Mouse (Mus musculus): Measurements from ENCODE around the gene Gm11084.
A peak's percentile ranks its signal among the peaks of the same experiment; 100 is the strongest.
"Not testable (repeated sequence)": the region's sequence is repeated elsewhere in the genome, so short reads cannot be mapped to it uniquely, and the experiment has no call there.

Gene Gm11084

DNA sequence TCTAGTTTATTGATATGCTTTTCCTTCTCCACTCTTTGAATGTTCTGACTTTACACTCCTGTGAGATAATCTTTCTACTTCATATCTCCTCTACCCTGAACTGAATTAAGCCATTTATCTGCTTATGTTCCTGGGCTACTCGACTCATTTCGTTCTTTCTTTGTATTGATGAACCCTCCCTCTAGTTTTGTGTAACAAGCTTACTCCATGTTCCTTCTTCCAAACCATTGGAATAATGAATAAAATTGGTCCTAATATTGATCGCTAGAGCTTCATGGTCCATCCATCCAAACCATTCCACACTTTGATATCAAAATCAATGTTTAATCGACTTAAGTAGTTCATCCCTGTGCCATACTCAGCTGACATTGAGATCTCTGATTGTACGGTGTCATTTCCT lies at the start of gene Gm11084:
TSS of gene Gm11084 (minus strand) at position 101 of the 400 bp plus-strand sequence.
- DNase-seq (ENCODE audit: low spot score) = no peak

- DNase-seq (ENCODE audit: low spot score) = no peak
Observed at GRCm38 (mm10) chr2:73031061-73032055, 44.8 kb upstream of the Gm11084 start.

GRCm38 (mm10) chr2:73029846-73030245 lies 43.3 kb upstream of the Gm11084 start:
- DNase-seq (ENCODE audit: low spot score) = no peak

DNA sequence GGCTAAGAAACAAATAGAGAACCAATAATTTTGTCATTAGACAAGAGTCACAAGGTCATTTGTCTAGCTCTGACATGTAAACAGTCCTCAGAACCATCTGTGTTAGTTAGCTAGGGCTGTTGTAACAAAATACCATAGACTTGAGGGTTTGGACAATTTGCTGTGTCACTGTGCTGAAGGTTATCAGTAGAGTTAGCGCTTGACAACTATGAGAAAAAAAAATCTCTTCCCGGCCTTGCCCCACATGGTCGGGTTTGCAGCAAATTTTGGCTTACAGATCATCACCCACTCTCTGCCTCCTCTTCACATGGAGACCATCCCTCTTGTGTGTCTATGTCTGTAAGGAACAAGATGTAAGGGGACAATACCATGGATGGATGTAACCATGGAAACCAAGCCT lies 41.5 kb upstream of the Gm11084 start:
- no peak for DNase-seq (ENCODE audit: low spot score)

DNA sequence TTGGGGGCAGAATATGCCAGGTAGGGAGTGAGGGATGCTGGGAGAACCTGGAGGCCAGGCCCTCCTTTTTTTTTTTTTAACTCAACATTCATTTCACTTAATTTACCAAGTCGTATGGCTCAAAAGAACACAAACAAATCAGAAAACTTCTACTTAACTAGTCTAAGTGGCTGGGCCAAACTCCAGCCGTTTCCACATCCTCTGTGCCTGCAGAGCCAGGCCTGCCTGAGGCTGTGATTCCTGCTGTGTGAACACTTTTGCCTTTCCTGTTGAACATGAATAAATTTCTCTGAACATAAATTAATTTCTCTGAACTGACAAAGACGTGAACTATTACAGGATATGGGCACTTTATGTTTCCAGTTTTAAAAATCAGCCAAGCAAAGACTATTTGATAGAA lies 40.6 kb upstream of the Gm11084 start:
- no peak for DNase-seq (ENCODE audit: low spot score)

GRCm38 (mm10) chr2:73023803-73024202 lies 37.3 kb upstream of the Gm11084 start:
- no peak for DNase-seq (ENCODE audit: low spot score)

DNA sequence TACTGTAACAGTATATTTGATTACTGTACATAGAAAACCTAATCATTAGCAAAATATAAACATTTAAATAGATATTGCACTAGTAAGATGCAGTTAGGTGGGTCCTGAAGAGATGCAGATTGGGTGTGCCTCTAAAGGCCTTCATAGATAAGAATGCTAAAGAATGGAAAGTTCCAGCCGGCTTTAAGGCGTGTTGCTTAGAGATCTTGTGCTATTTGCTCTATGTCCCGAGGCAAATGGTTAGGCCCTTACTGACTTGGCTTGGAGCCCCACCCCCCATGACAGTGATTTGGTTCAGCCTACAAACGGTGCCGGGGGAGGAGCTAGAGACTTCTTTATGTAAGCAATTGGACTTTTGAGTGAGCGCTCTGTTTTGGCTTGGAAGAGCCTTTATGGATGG lies 34.5 kb upstream of the Gm11084 start:
- no peak for DNase-seq (ENCODE audit: low spot score)

- no peak for DNase-seq (ENCODE audit: low spot score)
Observed at GRCm38 (mm10) chr2:73019371-73020146, 33.0 kb upstream of the Gm11084 start.

GRCm38 (mm10) chr2:73014063-73014462 lies 27.5 kb upstream of the Gm11084 start:
- not testable (repeated sequence) for DNase-seq (ENCODE audit: low spot score)

DNA sequence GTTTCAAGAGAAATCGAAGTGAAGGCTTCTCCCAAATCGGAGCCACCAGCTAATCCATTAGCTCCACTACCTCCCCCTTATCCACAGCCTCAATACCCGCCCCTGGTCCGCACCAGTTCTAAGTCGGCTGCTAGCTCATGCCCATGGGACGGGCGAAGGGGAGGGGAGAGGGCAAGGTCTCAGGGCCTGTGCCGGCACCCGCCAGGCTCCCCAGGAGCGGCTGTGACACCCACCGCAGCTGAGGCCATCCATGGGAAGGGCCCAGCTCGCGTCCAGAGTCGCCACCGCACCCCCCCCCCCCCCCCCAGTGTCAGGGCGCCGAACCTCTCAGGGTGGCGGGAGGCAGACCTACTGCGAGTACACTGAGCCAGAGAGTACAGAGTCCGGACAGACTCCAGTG lies 26.1 kb upstream of the Gm11084 start:
- DNase-seq (ENCODE audit: low spot score) = peak; percentile 81

GRCm38 (mm10) chr2:73007472-73007871 lies 21.0 kb upstream of the Gm11084 start:
- no peak for DNase-seq (ENCODE audit: low spot score)

DNA sequence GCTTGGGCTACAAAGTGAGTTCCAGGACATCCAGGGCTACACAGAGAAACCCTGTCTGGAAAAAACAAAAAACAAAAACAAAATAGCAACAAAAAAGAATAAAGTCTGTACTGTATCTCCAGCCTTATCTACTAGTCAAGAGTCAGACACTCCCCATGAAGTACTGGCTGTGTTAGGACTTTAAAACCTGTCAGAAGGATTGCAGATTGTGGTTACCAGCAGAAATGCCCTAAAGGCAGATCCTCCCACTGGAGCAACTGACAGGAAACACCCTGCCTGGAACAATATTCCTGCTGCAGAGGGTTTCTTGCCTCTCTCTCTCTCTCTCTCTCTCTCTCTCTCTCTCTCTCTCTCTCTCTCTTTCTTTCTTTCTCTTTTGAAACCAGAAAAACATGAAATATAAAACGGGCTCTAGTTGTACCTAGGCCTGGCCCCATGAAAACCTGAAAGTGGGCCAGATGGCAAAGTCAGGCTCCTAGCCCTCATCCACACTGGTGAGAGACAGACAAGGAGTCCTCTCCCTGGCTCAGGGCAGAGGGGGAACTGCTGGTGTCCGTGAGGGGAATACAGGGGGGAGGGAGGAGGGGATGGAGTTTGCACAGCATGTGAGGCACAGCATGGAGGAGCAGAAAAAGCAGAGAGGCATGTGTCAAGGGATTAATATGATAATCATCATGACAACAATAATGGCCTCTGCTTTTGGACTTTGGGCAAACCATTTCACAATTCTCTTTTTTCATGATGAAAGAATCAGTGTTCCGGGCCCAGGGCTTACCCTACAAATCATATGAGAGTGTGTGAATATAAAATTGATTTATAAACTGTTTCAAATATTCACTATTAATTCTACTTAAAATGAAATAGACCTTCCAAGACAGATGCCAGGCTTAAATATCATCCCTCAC lies 19.3 kb upstream of the Gm11084 start:
- DNase-seq (ENCODE audit: low spot score) = peak; percentile 44

GRCm38 (mm10) chr2:73003751-73004717 lies 17.5 kb upstream of the Gm11084 start:
- DNase-seq (ENCODE audit: low spot score) = peak; percentile 58

DNA sequence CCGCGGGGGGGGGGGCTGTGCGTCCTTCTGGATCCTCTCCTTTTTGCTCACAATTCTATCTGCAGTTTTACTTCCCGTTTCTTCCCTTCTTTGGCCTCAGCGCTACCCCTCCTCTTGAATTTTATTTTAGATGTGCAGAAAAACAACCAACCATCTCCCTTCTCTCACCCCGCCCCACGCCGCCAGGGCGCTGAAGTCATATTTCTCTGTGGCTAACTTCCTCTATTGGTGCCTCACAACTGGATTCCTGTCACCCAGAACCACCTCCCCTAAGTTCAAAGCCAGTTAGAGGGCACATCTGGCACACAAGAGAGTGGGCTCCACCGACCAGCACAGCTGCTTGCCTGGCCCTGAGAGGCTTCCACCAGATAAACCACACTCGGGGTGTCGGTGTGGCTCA lies 16.5 kb upstream of the Gm11084 start:
- DNase-seq (ENCODE audit: low spot score) = no peak

DNA sequence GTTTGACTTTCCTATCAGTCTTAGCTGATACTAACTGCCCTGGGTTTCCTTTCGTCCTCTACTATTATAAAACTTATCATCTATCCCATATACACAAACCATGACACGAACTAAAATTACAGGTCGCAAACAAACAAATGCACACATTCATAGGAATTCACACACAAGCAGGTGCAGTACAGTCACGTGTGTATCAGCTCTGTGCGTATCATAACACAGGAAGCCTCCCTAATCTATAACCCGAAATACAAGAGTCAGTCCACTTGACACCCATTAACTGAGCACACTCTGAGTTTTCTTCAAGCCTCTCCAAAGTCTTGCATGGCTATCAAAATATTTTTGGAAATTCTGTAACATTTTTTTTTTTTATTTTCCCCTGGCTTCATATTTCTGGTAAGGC lies 15.9 kb upstream of the Gm11084 start:
- DNase-seq (ENCODE audit: low spot score) = no peak

DNA sequence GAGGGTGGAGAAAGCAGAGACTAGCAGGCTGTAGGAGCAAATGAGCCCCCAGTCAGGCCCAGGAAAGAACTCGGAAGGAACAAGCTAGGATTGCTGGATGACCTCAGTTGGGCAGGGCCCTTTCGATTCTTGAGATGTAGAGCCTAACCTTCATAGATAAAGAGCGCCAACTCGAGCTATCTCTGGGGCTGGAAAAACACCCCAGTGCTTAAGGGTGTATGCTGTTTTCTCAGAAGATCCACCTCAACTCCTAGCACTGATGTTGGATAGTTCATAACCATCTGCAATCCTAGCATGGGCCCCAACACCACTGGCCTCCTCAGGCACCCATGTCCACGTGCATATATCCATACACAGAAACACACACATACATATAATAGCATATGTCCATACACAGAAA lies 15.5 kb upstream of the Gm11084 start:
- no peak for DNase-seq (ENCODE audit: low spot score)

- peak; percentile 21 for DNase-seq (ENCODE audit: low spot score)
Observed at GRCm38 (mm10) chr2:73000194-73000593, 13.7 kb upstream of the Gm11084 start.

DNA sequence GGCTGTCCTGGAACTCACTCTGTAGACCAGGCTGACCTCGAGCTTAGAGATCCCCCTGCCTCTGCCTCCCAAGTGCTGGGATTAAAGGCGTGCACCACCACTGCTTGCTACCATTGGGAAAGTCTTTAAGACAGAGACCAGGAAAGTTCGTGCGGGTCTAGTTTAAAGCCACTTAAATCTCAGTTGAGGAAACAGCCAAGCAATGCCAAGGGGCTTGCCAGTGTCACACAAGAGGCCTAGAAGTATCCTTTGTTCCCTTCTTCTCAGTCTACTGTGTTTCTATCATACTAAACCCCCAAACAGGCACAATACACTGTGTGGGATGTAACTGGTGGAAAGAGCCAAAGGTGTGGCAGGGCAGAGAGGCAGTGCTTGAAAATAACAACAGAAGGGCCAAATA lies 11.1 kb upstream of the Gm11084 start:
- DNase-seq (ENCODE audit: low spot score) = no peak

- no peak for DNase-seq (ENCODE audit: low spot score)
Observed at GRCm38 (mm10) chr2:72996808-72997378, 10.4 kb upstream of the Gm11084 start.

DNA sequence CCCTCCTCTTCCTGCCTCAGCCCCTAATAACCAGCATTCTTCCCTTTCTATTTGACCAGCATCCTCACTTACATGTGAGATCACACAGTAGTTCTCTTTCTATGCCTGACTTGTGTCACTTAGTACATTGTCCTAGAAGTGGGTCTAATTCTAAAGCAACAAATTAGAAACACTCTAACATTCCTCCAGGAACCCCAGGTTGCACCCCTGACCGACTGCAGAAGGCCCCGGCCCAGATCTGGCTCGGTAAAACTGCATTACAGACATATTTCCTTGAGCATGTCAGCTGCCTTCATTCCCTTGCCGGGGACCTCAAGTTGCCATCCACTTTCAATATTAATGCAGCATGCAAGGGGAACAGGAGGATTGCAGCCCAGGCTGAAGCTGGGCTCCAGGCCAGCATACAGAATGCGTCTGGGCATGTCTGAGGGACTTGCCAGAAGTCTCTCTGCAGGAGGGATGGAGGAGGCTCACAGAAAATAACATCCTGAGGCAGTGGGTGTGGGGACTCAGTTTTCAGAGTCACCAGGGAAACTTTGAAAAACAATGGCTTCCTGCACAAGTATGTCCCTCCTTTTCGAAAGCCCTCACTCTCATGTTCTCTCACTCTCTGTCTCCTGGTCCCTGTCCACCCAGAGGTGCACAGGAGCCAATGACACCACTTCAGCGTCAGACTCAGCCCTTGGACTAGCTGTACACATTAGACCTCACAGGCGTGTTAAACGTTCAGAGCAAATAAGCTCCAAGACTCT lies 9.0 kb upstream of the Gm11084 start:
- DNase-seq (ENCODE audit: low spot score) = peak; percentile 19

All from embryo, embryonic 10.5 days (tissue).